Mouse (Mus musculus) liver, embryonic 14.5 days (tissue): ENCODE results near the gene Lrtm1. TPM values are rescaled to one million over a fixed set of nuclear protein-coding genes. Genes with fewer than 3 reads are reported as not detected.

ENCODE experiments used
- ATAC-seq: fragments of 200-750 bp; cut with Nextera tagmentation; 2 replicates; pipeline ENCODE4 v1.8.0; 2017; ENCODE audit warnings: moderate number of reproducible peaks, mild to moderate bottlenecking, moderate library complexity; ENCODE audit not compliant: insufficient read depth
- DNase-seq, 3 experiments: peaks; one replicate each; pipeline ENCODE4 v3.0.0-alpha.2; 2012 to 2013; ENCODE audit warnings: low read depth in 3 of 3, low spot score in 3 of 3
- H3K27ac ChIP-seq: fragments of 300-500 bp; sonication (generic); 2 replicates; pipeline ENCODE4 v1.5.1; 2014; ENCODE audit warnings: moderate library complexity, mild to moderate bottlenecking, control low read depth, inconsistent platforms
- H3K27me3 ChIP-seq: fragments of 300-500 bp; sonication (generic); 2 replicates; pipeline ENCODE4 v1.6.1; 2014; ENCODE audit warnings: mild to moderate bottlenecking, low read length, moderate library complexity; ENCODE audit not compliant: control insufficient read depth, insufficient read depth
- H3K36me3 ChIP-seq: fragments of 300-500 bp; sonication (generic); replicated peaks from 2 replicates; pipeline ENCODE4 v1.6.1; 2014; ENCODE audit warnings: low read depth; ENCODE audit not compliant: control insufficient read depth, insufficient read depth
- H3K4me1 ChIP-seq, 2 experiments: fragments of 200-500 bp in 1 of 2; fragments of 300-500 bp in 1 of 2; sonication (generic) in 1 of 2; replicated peaks; 2 replicates each; pipeline ENCODE4 v1.6.1; 2012 to 2014; ENCODE audit warnings: antibody characterized with exemption in 1 of 2, inconsistent platforms in 1 of 2, low read length in 1 of 2; ENCODE audit not compliant: control insufficient read depth in 2 of 2, insufficient read depth in 2 of 2
- H3K4me2 ChIP-seq: fragments of 300-500 bp; sonication (generic); 2 replicates; pipeline ENCODE4 v1.6.1; 2014; ENCODE audit warnings: low read depth, mild to moderate bottlenecking, control low read depth, moderate library complexity
- H3K4me3 ChIP-seq, 2 experiments: fragments of 200-500 bp in 1 of 2; fragments of 300-500 bp in 1 of 2; sonication (generic) in 1 of 2; 2 replicates each; pipeline ENCODE4 v1.5.1; 2012 to 2014; ENCODE audit warnings: low read depth in 2 of 2, low read length in 2 of 2, mild to moderate bottlenecking in 2 of 2, control low read depth in 1 of 2, inconsistent platforms in 1 of 2, moderate library complexity in 1 of 2; ENCODE audit not compliant: insufficient read depth in 1 of 2
- H3K9ac ChIP-seq: fragments of 300-500 bp; sonication (generic); replicated peaks from 2 replicates; pipeline ENCODE4 v1.6.1; 2014; ENCODE audit warnings: mild to moderate bottlenecking, control low read depth, moderate library complexity
- H3K9me3 ChIP-seq: fragments of 300-500 bp; sonication (generic); 2 replicates; pipeline ENCODE4 v1.6.1; 2016; ENCODE audit warnings: low read length, mixed read lengths; ENCODE audit not compliant: control insufficient read depth
- CTCF ChIP-seq: IDR thresholded peaks from 2 replicates; pipeline ENCODE4 v1.5.1; 2016; ENCODE audit warnings: antibody characterized with exemption, low read depth, control low read depth
- EP300 ChIP-seq: IDR thresholded peaks from 2 replicates; pipeline ENCODE4 v1.6.1; 2016; ENCODE audit warnings: antibody characterized with exemption, low read depth
- WGBS: fragments of 180-500 bp; shearing (Covaris S2); extraction: QIAGEN DNeasy Blood & Tissue Kit; methylation state at CpG from one replicate; pipeline ENCODE4 v1.1.7; 2014; ENCODE audit not compliant: insufficient replicate concordance; 5-methylcytosine and 5-hydroxymethylcytosine counted together
- polyA plus RNA-seq, 2 experiments: library from polyadenylated mRNA; depleted of rRNA in 1 of 2; stranded (reverse) in 1 of 2; unstranded in 1 of 2; fragments of >200 nt; fragmentation: Nextera tagmentation in 1 of 2; extraction: Ambion mirVana in 1 of 2; gene quantifications; 2 replicates each; pipeline versions ENCODE4 v1.2.1 to v1.2.3; 2012 to 2014

Lrtm1 gene
- polyA plus RNA-seq, 2 experiments = 0.01 TPM; not detected in 1

DNA sequence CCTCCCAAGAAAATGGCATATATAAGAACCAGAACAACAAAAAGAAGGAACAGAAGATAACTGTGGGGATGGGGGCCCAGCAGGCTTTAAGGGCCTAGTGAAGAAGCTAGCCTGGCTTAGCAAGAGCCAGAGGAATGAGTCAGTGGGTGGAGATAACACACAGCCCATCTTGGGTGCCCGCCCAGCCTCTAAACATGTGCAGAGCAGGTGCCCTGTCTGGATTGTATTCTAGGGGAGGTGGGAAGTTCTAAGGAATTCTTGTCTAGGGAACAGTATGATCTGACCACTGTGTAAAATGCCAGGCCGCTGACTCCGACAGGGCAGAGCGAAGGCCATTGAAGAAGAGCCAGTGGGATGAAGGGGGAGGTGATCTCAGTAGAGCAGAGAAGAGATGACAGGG lies 5.2 kb downstream of the Lrtm1 start:
- H3K36me3 ChIP-seq = no peaks in the 10 kb centered on the region
- no peak overlapping the region for H3K9ac ChIP-seq
- H3K9me3 ChIP-seq = no peaks in the 10 kb centered on the region
- no peak overlapping the region for H3K27ac ChIP-seq
- 76% methylated on average over 4 of the region's 4 CpGs for WGBS
- H3K4me1 ChIP-seq = no peaks in the 10 kb centered on the region
- DNase-seq = no peak
- H3K4me3 ChIP-seq = no peak overlapping the region
- H3K27me3 ChIP-seq = no peaks in the 10 kb centered on the region
- no peak for ATAC-seq
- H3K4me2 ChIP-seq = no peak overlapping the region
- TF ChIP-seq CTCF (no peak), EP300 (no peak)

DNA sequence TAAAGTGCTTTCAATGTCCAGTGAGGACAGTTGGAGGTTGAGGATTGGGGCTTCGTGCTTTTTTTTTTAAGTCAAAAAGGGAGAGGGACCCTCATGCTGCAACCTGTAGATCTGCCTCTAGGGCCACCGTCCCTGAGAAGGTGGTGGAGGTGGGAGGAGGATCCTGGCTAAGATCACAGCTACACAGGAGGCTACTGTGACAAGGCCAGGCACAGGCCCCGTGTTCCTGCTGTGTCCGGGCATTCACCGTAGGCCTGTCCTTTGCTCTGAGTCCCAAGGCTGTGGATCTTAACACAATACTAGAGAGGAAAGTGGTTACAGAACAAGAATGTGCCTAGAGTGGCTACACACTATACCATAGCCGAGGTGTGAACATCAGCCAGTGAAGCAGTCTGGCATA lies 7.3 kb downstream of the Lrtm1 start:
- no peaks in the 10 kb centered on the region for H3K4me1 ChIP-seq
- H3K27ac ChIP-seq = no peak overlapping the region
- no peaks in the 10 kb centered on the region for H3K27me3 ChIP-seq
- TF ChIP-seq EP300 = no peak
- no peak for TF ChIP-seq CTCF
- 61% methylated on average over 6 of the region's 6 CpGs for WGBS
- H3K36me3 ChIP-seq = no peaks in the 10 kb centered on the region
- H3K4me3 ChIP-seq = no peak overlapping the region
- DNase-seq (no peak), ATAC-seq (no peak)
- no peaks in the 10 kb centered on the region for H3K9me3 ChIP-seq
- H3K4me2 ChIP-seq = no peak overlapping the region
- H3K9ac ChIP-seq = no peak overlapping the region

DNA sequence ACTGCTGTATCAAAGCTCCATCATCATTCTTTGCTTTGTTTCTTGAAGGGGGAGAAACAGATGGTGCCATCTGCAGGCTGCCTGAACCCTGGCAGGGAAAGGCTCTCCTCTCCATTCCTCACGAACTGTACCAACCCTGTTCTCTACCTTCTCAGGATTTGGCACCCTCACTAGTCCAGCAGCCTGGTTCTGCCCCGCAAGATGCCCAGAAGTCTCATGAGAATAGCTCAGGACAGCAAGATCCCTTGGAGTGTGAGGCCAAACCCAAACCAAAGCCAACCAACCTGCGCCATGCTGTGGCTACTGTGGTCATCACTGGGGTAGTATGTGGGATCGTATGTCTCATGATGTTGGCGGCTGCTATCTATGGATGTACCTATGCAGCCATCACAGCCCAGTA lies 9.3 kb downstream of the Lrtm1 start:
- Histone ChIP-seq H3K4me1 (no peaks in the 10 kb centered on the region), H3K9ac (no peak overlapping the region), H3K4me2 (no peak overlapping the region), H3K9me3 (no peaks in the 10 kb centered on the region), H3K27ac (no peak overlapping the region), H3K36me3 (no peaks in the 10 kb centered on the region), H3K27me3 (no peaks in the 10 kb centered on the region), H3K4me3 (no peak overlapping the region)
- no peak for TF ChIP-seq CTCF
- TF ChIP-seq EP300 = no peak
- ATAC-seq = no peak
- DNase-seq = no peak
- WGBS = 59% methylated on average over 5 of the region's 5 CpGs

DNA sequence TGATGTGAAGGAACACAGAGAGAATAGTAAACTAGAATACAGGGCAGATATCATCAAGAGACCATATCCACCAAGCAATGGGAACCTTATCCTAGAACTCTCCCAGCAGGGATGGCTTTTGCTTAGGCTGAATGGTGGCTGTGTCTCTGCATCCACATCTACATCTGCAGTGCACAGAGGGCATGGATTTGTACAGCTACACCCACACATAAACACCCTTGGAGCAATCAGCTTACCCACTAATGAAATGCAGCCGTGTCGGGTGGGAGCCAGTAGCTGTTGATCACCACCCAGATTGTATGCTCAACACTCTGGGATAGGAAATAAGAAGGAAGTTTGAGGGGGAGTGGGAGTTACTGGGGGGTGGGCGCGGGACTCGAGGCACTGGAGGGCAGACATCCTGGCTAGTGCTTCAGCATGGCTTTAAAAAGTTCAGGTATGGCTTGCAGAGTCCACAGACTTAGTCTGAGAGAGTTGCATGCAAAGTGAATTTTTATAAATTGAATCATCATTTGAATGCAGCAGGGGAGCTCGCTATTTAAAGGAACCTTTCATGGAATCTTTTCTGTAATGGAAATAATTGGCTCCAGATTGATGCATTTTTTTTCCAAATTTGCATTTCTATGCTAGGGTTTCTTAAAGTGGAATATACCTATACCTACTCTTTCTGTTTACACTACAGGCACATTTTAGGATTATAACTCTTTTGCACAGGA lies 10.5 kb downstream of the Lrtm1 start:
- no peak overlapping the region for H3K9ac ChIP-seq
- H3K27ac ChIP-seq = no peak overlapping the region
- H3K27me3 ChIP-seq = no peaks in the 10 kb centered on the region
- H3K4me1 ChIP-seq = no peaks in the 10 kb centered on the region
- no peaks in the 10 kb centered on the region for H3K36me3 ChIP-seq
- DNase-seq (no peak), ATAC-seq (no peak)
- no peak overlapping the region for H3K4me3 ChIP-seq
- TF ChIP-seq CTCF (no peak), EP300 (no peak)
- no peak overlapping the region for H3K4me2 ChIP-seq
- 67% methylated on average over 6 of the region's 6 CpGs for WGBS
- H3K9me3 ChIP-seq = no peaks in the 10 kb centered on the region

DNA sequence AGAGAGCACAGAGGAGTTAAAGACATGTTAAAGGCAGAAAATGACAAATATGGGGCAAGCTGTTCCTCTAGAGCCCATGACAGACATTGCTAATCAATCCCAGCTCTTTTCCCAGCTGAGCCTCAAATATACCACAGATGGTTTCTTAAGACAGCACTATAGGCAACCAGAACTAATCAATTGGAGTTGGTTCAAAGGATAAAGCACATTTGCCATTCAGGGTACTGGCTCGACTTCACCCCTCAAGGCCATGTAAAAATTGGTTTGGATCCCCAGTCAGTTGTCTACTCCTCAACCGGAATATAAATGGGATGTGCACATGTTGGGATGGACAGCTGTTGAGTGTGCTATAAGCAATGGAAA lies 11.1 kb downstream of the Lrtm1 start:
- Histone ChIP-seq H3K9ac (no peak overlapping the region), H3K4me2 (no peak overlapping the region), H3K27ac (no peak overlapping the region), H3K4me1 (no peaks in the 10 kb centered on the region), H3K4me3 (no peak overlapping the region), H3K36me3 (no peaks in the 10 kb centered on the region), H3K9me3 (no peaks in the 10 kb centered on the region), H3K27me3 (no peaks in the 10 kb centered on the region)
- ATAC-seq = no peak
- 53% methylated on average over 2 of the region's 2 CpGs for WGBS
- no peak for TF ChIP-seq CTCF
- no peak for TF ChIP-seq EP300
- DNase-seq = no peak
